Mouse (Mus musculus): ENCODE measurements around the gene Prcp. TPM values are rescaled to one million over a fixed set of nuclear protein-coding genes. Genes with fewer than 3 reads are reported as not detected.
"Not testable (repeated sequence)": the region's sequence is repeated elsewhere in the genome, so short reads cannot be mapped to it uniquely, and the experiment has no call there.

The Prcp gene
- polyA plus RNA-seq, 1 experiment from 2014 or later: 16.6 TPM

DNA sequence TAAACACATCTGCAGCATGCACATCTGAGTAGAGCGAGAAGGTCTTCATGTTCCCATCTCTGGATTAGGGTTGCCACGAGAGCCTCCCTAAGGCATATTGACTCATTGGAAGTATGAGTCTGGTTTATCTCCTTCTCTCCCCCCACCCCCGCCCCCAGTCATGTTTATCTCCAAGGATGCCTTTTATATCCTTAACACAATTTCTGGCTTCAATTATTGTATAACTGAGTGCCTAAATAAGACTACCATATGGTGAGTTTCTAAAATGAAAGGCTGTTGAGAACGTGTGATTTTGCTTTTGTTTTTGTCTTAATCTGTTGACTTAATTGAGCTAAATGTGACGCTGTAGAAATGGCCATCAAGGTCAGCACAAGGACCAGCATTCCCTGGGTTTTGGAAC lies 21.8 kb downstream of the Prcp start:
- peak; percentile 41; the same call in 1 of the 2 replicates for ATAC-seq (replicated peaks)
- 61% methylated on average over 5 of the region's 5 CpGs for WGBS
- Histone ChIP-seq H3K27me3 (no peaks in the 10 kb centered on the region), H3K36me3 (no peaks in the 10 kb centered on the region), H3K9me3 (no peaks in the 10 kb centered on the region), H3K4me1 (no peaks in the 10 kb centered on the region), H3K4me3 (no peak overlapping the region), H3K9ac (replicated peaks) (no peak overlapping the region), H3K27ac (replicated peaks) (no peak overlapping the region), H3K4me2 (replicated peaks) (no peak overlapping the region)

DNA sequence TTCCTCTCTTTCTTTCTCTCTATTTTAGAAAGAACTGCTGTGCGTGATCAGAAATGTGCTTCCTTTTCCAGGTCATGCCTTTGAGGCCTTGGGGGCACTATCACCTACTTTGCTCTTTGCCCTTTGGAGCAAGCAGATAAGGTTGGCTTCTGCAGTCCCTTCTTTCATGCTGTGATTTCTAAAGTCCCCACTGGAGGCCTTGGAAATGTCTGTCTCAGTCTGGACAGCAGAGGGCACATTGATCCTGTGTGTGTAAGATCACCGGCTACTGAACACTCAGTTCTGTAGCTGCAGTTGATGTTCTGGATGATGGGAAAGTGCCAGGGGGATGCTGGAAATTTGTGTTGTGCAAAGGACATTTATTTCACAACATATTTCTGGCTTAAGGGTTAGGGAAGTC lies 22.8 kb downstream of the Prcp start:
- ATAC-seq (replicated peaks): no peak; the same call in 1 of the 2 replicates
- WGBS: 65% methylated on average over 2 of the region's 2 CpGs
- H3K4me2 ChIP-seq (replicated peaks): no peak overlapping the region
- H3K36me3 ChIP-seq: no peaks in the 10 kb centered on the region
- no peak overlapping the region for H3K4me3 ChIP-seq
- H3K4me1 ChIP-seq: no peaks in the 10 kb centered on the region
- H3K9me3 ChIP-seq: no peaks in the 10 kb centered on the region
- H3K27me3 ChIP-seq: no peaks in the 10 kb centered on the region
- H3K27ac ChIP-seq (replicated peaks): no peak overlapping the region
- H3K9ac ChIP-seq (replicated peaks): no peak overlapping the region

DNA sequence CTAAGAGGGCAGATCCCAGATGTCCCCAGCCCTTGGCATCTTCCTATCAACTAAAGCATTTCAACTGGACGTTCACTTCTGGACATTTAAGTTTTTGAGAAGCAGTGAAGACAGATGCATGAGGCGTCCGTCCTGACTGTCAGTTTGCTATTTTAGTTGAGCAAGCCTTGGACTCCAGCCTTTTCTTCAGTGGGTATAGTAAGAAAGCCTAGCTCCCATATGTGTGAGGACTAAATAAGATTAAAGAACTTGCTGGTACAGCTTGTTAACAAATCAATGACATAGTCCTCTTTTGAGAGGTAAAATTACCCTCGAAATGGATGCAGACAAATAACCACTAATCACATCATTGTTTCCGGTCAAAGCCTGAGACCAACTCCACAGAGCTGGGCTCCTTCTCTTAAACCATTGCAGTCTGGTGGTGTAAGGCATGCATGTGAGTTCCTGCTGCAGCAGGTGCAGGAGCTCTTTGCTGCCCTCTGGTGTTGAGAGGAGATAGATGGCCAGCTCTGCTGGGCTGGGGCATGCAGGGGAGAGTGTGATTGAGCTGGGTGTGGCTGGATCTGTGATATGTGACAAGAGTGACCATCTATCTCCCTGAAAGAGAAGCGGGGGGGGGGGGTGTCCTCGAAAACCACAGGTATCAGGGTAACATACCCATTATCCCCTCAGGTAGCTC lies 29.2 kb downstream of the Prcp start:
- Histone ChIP-seq H3K4me1 (no peaks in the 10 kb centered on the region), H3K9ac (replicated peaks) (no peak overlapping the region), H3K36me3 (no peaks in the 10 kb centered on the region), H3K4me3 (no peak overlapping the region), H3K27me3 (no peaks in the 10 kb centered on the region), H3K4me2 (replicated peaks) (no peak overlapping the region), H3K9me3 (no peaks in the 10 kb centered on the region), H3K27ac (replicated peaks) (no peak overlapping the region)
- WGBS: 36% methylated on average over 7 of the region's 7 CpGs
- peak; percentile 96 for ATAC-seq (replicated peaks)

DNA sequence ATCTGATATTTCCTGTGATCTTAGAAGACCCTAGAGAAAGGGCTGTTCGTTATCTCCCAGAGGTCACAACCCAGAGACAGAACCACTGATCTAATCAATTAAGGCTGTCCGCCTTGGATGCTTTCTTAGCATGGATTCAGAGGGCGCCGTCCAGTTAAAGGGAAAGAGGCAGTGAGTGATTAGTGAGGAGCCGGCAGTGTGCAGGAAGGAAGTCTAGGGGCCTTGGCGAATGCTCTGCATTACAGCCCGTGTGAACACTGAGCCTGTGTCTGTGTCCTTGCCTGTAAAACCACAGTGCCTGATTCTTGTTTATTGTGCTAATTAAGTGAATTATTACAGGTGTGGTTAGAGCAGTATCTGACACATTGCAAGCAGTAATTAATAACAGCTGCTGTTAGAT lies 30.0 kb downstream of the Prcp start:
- H3K27me3 ChIP-seq; H3K4me3 ChIP-seq; H3K4me1 ChIP-seq; H3K9me3 ChIP-seq; H3K27ac ChIP-seq (replicated peaks); H3K4me2 ChIP-seq (replicated peaks); H3K9ac ChIP-seq (replicated peaks); H3K36me3 ChIP-seq: not testable (repeated sequence)
- 53% methylated on average over 7 of the region's 7 CpGs for WGBS
- 0 out of 2 replicates have a peak, but pooled peaks have one; percentile 34 for ATAC-seq (replicated peaks)

DNA sequence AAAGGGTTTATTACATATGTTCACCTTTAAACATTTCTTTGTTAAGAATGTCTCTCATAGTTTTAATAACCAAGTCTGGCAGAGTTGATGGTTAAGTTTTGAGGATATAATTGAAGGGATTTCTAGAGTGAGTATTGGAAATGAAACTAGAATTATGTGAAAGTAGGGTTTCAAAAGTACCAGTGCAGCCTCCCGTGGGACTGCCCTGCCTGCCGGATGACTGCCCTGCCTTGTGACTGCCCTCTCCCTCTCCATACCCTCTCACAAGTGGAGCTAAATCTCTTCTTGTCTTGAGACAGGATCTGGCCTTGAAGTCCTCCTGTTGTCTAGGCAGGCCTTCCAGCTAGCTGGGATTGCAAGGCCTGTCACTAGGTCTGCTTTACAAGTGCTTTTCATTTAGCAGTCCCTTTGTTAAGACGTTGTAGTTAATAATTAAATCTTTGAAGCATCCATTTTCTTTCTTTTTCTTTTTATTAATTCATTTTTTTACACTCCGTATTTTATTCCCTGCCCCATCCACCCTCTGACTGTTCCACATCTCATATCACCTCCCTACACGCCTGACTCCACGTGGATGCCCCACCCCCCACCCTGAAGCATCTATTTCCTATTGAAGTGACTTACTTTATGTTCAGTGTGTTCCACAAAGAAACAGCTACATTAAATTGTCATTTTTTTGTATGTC lies 46.0 kb downstream of the Prcp start:
- WGBS: 74% methylated on average over 6 of the region's 6 CpGs
- Histone ChIP-seq H3K36me3 (no peaks in the 10 kb centered on the region), H3K27me3 (no peaks in the 10 kb centered on the region), H3K4me1 (no peaks in the 10 kb centered on the region), H3K27ac (replicated peaks) (no peak overlapping the region), H3K9me3 (no peaks in the 10 kb centered on the region), H3K4me3 (no peak overlapping the region), H3K4me2 (replicated peaks) (no peak overlapping the region), H3K9ac (replicated peaks) (no peak overlapping the region)
- ATAC-seq (replicated peaks): peak; percentile 68; the same call in 1 of the 2 replicates

DNA sequence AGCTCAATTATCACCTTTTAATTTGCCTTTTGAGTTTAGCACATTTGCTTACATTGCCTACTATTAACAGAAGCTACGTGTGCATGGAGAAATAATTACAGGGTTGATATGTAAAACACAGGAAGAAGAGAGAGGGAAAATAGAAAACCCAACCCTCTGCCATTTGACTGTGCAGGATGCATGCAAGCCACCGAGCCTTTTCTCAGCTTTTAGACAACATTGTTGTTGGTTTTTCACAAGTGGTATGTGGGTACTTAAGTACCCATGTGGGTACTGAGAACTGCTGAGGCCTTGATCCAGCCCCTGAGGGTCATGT lies 46.5 kb downstream of the Prcp start:
- H3K4me1 ChIP-seq: no peaks in the 10 kb centered on the region
- ATAC-seq (replicated peaks): peak; percentile 16; the same call in 1 of the 2 replicates
- no peak overlapping the region for H3K4me2 ChIP-seq (replicated peaks)
- H3K9me3 ChIP-seq: no peaks in the 10 kb centered on the region
- H3K36me3 ChIP-seq: no peaks in the 10 kb centered on the region
- no peak overlapping the region for H3K4me3 ChIP-seq
- H3K27ac ChIP-seq (replicated peaks): no peak overlapping the region
- no peak overlapping the region for H3K9ac ChIP-seq (replicated peaks)
- 54% methylated on average over 2 of the region's 2 CpGs for WGBS
- H3K27me3 ChIP-seq: no peaks in the 10 kb centered on the region

DNA sequence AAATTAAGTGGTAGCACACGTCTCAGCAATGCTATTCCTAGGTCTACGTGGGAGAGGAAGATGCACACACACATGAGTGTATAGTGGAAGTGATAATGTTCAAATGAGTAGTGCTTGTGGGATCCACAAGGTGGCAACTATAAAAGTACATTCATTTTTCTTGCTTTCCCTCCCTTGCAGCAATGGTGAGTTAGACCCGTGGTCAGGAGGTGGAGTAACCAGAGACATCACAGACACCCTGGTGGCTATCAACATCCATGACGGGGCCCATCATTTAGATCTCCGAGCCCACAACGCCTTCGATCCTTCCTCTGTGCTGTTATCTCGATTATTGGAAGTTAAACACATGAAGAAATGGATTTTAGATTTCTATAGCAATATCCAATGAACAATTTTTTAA lies 58.5 kb downstream of the Prcp start:
- Histone ChIP-seq H3K9ac (replicated peaks) (no peak overlapping the region), H3K27ac (replicated peaks) (no peak overlapping the region), H3K27me3 (no peaks in the 10 kb centered on the region), H3K9me3 (no peaks in the 10 kb centered on the region), H3K36me3 (no peaks in the 10 kb centered on the region), H3K4me3 (no peak overlapping the region), H3K4me1 (0 out of 2 replicates have a peak, but pooled peaks cover 3% of the 10 kb centered on the region), H3K4me2 (replicated peaks) (no peak overlapping the region)
- 91% methylated on average over 8 of the region's 8 CpGs for WGBS
- no peak for ATAC-seq (replicated peaks)

DNA sequence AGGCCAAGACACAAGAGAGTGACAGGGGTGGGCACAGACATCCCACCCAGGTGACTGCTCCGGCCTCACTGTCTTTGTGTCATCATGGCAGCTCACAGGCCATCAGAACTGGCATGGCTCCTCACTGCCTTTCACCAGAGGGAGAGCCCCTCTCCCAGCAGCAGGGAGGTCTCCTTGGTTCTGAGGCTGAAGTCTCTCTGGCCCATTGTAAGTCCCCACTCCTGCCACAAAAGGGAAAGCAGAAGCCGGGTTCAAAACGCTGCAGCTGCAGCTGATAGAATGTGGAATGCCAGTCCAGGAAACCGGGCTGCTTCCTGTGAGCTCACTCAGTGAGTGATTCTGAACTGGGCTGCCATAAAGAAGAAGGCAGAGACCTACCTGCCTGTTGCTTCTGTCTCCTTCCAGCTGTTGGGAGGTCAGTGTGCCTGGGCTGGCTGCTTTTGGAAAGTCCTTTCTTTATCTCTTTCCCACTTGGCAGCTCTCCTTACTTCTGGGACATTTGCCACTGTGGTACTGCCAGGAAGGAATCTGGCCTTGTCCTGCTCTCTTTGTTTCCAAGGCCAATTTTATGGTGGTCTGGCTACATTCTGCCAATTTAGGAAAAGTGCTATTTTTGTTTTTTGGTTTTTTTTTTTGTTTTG lies 59.2 kb downstream of the Prcp start:
- H3K9ac ChIP-seq (replicated peaks); H3K27me3 ChIP-seq; H3K36me3 ChIP-seq; H3K27ac ChIP-seq (replicated peaks); H3K4me2 ChIP-seq (replicated peaks); H3K9me3 ChIP-seq; H3K4me3 ChIP-seq; H3K4me1 ChIP-seq: not testable (repeated sequence)
- peak; percentile 36 for ATAC-seq (replicated peaks)
- 50% methylated on average over 4 of the region's 4 CpGs for WGBS

DNA sequence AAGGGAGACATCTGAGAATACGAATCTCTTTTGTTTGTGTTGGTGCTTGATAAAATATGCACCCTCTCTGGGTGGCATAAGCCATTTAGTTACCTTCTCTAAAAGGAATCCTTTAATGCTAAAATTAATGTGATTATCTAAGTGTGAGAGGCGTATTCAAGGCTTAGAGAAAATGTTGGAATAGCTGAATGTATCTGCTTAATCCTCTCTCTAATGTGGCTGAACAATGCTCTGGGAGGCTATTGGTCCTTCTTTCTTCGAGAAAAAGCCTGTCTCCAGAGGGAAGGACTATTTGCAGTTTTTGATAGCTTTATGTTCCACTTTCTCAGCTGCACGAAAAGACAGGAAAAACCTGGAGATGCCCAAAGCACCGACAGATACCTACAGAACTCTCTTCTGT lies 62.5 kb downstream of the Prcp start:
- Histone ChIP-seq H3K27ac (replicated peaks) (no peak overlapping the region), H3K36me3 (no peaks in the 10 kb centered on the region), H3K4me3 (no peak overlapping the region), H3K4me1 (0 out of 2 replicates have a peak, but pooled peaks cover 3% of the 10 kb centered on the region), H3K4me2 (replicated peaks) (no peak overlapping the region), H3K9ac (replicated peaks) (no peak overlapping the region), H3K27me3 (0 out of 2 replicates have a peak, but pooled peaks cover 2% of the 10 kb centered on the region), H3K9me3 (no peaks in the 10 kb centered on the region)
- no peak for ATAC-seq (replicated peaks)
- 20% methylated on average over 5 of the region's 5 CpGs for WGBS

DNA sequence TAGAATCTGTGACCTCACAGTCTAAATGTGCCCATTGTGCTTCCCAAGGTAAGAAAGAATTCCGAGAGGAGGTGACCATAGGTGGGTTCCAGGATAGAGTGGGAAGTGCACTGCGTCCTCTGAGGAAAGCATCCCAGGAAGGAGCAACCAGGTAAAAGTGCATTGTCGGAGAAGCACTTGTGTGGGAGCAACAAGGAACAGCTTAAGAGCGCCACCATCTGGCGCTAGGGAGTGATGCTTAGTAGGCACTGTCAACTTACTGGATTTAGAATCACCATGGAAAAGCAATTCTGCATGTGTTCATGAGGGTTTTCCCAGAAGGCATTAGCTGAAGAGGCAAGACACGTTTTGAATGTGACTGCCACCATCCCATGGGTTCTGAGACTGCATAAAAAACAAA lies 63.7 kb downstream of the Prcp start:
- no peaks in the 10 kb centered on the region for H3K9me3 ChIP-seq
- H3K4me1 ChIP-seq: 0 out of 2 replicates have a peak, but pooled peaks cover 3% of the 10 kb centered on the region
- no peak overlapping the region for H3K4me3 ChIP-seq
- H3K4me2 ChIP-seq (replicated peaks): no peak overlapping the region
- ATAC-seq (replicated peaks): no peak
- 0 out of 2 replicates have a peak, but pooled peaks cover 2% of the 10 kb centered on the region for H3K27me3 ChIP-seq
- no peak overlapping the region for H3K27ac ChIP-seq (replicated peaks)
- no peaks in the 10 kb centered on the region for H3K36me3 ChIP-seq
- H3K9ac ChIP-seq (replicated peaks): no peak overlapping the region
- 28% methylated on average over 6 of the region's 6 CpGs for WGBS

DNA sequence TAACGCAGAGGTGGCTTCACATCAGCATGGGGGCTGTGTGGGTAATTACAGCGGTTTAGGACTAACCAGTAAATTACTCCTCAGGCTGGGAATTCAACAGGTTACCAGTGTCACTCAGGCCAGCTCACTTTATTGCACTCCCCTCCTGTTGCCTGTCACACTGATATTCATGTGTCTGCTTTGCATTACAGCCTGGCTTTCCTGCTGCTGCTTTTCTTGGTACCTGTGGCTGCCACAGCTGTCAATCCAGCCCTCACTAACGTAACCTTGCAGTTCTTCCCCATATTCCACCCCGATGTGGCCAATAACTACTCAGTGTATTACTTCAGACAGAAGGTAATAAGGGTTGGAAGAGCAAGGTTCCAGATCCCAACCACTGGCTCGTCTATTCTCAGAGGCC lies 65.5 kb downstream of the Prcp start:
- H3K9me3 ChIP-seq: no peaks in the 10 kb centered on the region
- H3K9ac ChIP-seq (replicated peaks): no peak overlapping the region

DNA sequence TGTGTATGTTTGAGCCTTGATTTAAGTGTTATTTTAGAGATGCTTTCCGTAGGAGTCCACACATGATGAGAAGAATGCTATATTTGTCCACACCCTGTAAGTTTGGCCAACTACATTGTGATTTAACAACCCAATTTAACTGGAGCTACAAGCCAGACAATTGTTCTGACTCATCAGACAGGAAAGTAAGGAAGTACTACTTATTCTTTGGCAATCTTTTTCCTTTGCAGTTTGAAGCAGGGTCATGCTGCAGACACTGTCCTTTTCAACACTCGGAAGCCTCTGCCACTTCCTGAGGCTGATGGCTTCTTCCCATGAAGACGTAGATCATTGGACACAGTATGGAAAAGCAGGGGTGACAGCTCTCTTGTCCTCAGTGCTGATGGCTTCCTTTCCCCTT lies 76.5 kb downstream of the Prcp start:
- H3K9me3 ChIP-seq: no peaks in the 10 kb centered on the region
- no peaks in the 10 kb centered on the region for H3K27me3 ChIP-seq
- H3K4me1 ChIP-seq: no peaks in the 10 kb centered on the region
- H3K9ac ChIP-seq (replicated peaks): no peak overlapping the region
- no peaks in the 10 kb centered on the region for H3K36me3 ChIP-seq
- no peak for ATAC-seq (replicated peaks)
- no peak overlapping the region for H3K4me3 ChIP-seq
- H3K4me2 ChIP-seq (replicated peaks): no peak overlapping the region
- no peak overlapping the region for H3K27ac ChIP-seq (replicated peaks)
- WGBS: 81% methylated on average over 3 of the region's 3 CpGs

More for the DNA sequence above, 65.5 kb downstream of the Prcp start:
- no peak overlapping the region for H3K27ac ChIP-seq (replicated peaks)
- H3K4me1 ChIP-seq: no peaks in the 10 kb centered on the region
- no peak for ATAC-seq (replicated peaks)
- H3K27me3 ChIP-seq: 0 out of 2 replicates have a peak, but pooled peaks cover 2% of the 10 kb centered on the region
- no peak overlapping the region for H3K4me3 ChIP-seq
- H3K36me3 ChIP-seq: no peaks in the 10 kb centered on the region
- no peak overlapping the region for H3K4me2 ChIP-seq (replicated peaks)
- WGBS: 63% methylated on average over 5 of the region's 5 CpGs
